Mouse (Mus musculus) CD4-positive, CD25-positive, alpha-beta regulatory T cell, adult 2 months (primary cell): ENCODE measurements around the gene Tmpo.

ENCODE experiments used
- DNase-seq: peaks from one replicate; pipeline ENCODE4 v3.0.0-alpha.2; 2012; ENCODE audit warnings: low read depth, low spot score

The Tmpo gene

GRCm38 (mm10) chr10:91158442-91158841, 22.7 kb downstream of the Tmpo start:
- DNase-seq, result peak; percentile 8

DNA sequence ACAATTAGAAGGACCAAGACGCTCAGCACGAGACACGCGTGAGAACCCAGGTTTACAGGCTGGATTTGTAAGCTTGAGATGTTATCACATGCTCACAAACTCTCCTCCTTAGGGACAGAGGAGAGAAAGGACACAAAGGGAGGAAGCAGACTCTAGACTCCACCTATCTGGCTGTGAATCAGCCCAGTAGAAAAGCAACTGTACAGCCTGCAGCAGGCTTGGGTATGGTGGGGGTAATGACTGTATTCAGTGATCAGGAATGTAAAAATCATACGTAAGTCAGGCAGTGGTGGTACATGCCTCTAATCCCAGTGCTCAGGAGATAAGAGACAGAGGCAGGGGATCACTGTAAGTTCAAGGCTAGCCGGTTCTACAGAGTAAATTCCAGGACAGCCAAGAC, 24.8 kb downstream of the Tmpo start:
- no peak for DNase-seq

- DNase-seq, result peak; percentile 74
Measured at GRCm38 (mm10) chr10:91153894-91154503, 27.1 kb downstream of the Tmpo start.

DNA sequence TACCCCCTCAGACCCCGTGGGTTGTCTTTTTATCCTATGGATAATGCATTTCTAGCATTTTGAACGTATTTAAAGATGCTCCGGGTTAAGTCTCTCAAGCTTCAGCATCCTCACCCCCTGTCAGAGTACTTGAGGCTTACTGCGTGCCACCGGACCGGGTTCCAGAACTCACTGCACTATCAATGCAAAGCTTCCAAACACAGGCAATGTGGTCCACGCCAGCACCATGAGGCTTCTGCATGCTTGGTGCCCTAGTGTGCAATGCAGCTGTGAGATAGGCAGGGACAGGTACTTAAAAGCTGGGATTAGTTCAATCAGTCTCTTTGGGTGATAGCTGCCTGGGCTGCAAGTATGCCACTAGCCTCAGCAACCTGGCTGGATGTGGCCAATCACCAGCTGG, 35.7 kb downstream of the Tmpo start:
- no peak for DNase-seq

GRCm38 (mm10) chr10:91143313-91144230, 37.5 kb downstream of the Tmpo start:
- DNase-seq, result no peak

DNA sequence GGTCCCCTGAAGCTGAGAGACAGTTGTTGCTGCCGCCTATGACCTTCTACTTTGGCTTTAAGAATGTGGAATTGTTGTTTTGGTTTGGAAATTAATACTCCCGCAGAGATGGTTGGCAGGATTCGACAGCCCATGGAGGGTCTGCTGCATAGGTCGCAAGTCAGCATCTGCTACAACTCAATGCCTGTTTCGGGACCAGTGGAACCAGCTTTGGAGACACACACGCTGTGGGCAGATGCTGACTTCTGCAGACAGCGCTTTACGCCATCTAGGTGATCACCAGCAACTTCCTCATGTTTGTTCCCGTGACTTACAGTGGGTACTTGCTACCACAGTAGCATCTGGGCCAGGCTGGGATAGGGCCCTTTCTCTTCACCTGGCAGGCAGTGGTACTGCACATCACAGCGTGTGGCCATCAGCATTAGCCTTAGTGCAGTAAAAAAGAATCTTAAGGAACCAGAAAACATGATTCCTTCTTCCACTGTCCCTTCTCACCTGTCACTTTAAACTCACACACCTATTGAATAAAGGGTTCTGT, 38.4 kb downstream of the Tmpo start:
- DNase-seq, result peak; percentile 36

GRCm38 (mm10) chr10:91141564-91141963, 39.6 kb downstream of the Tmpo start:
- peak; percentile 78 for DNase-seq

DNA sequence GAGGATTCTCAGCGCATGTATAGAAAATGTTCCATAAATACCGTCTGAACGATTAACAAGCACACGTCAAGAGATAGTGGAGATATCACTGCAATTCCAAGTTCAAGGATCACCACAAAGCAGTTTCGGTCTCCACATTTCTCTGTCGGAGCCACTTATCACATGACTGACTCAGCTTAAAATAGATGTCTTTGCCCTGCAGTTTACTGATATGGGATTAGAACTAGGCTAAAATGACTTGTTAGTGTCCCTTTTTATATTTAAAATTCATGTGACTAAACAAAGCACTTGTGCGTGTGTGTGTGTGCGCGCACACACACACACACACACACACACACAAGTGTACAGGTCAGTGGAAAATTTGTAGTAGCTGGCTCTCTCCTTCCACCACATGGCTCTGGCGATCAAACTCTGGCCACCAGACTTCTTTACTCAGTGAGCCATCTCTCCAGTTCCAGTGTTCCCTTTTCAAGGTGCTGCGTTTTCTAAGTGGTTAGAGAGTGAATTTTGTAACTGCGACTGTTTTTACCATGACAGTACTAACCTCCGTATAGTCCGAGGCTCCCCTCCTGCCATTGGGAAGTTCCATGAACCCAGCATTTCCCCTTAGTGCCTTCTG, 41.9 kb downstream of the Tmpo start:
- DNase-seq, result no peak

DNA sequence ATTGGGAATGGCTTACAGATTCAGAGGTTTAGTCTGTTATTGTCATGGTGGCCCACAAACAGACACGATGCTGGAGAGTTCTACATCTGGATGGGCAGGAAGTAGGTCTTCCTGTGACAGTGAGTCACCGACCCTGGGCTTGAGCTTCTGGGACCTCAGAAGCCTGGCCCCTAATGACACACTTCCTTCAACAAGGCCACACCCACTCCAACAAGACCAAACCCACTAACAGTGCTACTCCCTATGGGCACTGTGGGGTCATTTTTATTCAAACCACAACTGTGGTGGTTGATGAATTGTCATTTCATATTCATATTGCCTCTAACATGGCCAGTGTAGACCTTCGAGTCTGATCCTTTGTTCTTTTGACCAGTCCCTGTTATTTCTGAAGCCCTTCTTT, 42.8 kb downstream of the Tmpo start:
- peak; percentile 48 for DNase-seq

DNA sequence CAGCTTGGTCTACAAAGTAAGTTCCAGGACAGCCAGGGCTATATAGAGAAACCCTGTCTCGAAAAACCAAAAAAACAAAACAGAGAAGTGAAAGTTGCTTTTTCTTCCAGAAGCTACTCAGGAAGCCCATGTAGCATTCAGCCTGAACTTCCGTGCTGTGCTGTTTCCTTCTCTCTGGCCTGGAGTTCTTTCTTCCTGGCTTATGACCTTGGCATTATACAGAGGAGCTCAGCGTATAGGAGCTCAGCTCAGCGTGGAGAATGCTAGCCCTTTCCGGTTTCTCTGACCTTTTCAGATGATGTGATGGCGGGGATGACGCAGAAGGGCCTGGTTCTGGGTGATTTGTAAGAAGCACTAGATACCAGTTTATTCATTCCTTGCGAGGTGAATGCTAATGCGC, 43.7 kb downstream of the Tmpo start:
- DNase-seq, result no peak

DNA sequence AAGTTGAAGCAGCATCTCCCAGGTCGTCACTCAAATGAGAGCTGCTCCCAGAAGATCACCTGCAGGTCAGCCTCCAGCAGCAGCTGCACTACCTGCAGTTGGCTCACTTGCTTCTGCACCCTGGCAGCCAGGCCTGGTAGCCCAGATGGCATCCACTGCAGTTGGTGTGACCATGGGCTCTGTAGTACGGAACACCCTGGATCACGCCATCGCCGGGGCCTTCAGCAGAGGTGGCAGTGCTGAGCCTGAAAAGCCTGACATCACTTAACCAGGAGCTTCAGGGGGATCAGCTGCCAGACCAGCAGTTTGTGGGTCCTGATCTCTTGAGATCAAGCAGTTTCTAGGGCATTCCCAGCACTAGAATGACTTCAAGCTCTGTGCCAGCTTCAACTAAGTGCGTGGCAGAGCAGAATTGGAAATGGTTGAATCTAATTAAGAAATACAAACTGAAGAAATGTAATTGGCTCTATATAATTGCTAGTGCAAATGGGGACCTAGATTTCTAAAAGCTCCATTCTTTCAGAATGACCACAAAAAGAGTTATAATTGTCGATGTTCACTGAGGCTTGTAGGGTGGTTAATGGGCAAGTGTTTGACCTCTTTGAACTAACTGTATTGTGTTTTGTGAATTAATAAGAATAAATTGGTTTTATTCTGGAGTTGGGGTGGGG, 45.7 kb downstream of the Tmpo start:
- DNase-seq, result no peak

DNA sequence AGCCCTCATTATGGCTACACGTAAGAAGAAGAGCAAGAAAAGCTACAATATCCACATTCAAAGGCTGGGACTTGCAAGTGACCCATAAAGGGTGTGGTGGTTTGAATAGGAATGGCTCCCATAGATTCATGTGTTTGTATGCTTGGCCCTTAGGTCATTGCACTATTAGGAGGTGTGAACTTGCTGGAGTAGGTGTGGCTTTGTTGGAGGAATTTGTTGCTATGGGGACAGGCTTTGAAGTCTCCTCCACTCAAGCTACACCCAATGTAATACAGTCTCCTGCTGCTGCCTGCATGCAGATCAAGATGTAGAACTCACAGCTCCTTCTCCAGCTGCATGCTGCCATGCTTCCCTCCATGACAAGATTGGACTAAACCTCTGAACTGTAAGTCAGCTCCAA, 49.5 kb downstream of the Tmpo start:
- DNase-seq, result no peak

DNA sequence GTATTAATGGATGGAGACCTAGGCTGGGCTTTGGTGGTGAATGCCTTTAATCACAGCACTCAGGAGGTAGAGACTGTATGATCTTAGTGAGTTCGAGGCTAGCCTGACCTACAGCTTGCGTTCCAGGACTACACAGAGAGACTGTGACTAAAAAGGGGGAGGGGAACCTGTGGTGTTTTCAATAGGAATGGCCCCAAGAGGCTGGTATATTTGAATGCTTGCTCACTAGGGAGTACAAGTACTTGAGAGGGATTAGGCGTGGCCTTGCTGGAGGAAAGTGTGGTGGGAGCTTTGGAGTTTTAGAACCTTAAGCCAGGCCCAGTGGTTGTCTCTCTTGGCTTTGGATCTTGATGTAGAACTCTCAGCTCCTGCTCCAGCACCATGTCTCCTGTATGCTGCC, 50.3 kb downstream of the Tmpo start:
- no peak for DNase-seq

DNA sequence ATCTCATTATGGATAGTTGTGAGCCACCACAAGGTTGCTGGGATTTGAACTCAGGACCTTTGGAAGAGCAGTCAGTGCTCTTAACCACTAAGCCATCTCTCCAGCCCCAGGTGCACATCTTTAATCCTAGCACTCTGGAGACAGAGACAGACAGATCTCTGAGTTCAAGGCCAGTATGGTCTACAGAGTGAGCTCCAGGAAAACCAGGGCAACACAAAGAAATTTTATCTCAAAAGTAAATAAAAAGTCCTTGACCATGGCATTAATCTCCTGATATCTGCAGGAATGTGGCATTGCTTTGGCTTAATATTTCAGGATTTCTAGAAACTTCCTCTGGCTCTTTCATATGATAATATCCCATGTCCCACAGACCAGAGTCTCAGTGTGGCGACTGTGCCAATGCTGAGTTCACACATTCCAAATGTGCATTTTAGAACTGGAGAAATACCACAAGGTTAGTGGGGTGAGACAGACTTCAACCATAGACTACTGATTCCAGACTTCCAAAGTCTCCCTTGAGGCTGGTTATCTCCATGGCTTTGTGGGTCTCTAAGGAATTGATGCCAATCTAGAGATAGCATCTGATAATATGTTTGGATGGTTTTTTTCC, 52.5 kb downstream of the Tmpo start:
- no peak for DNase-seq

GRCm38 (mm10) chr10:91127395-91127794, 53.7 kb downstream of the Tmpo start:
- no peak for DNase-seq

- DNase-seq, result no peak
Measured at GRCm38 (mm10) chr10:91126618-91127355, 54.3 kb downstream of the Tmpo start.

GRCm38 (mm10) chr10:91123828-91124822, 57.0 kb downstream of the Tmpo start, which contains the start of gene Slc25a3:
TSS of gene Slc25a3 (minus strand) at chr10:91124059.
- peak; percentile 100 for DNase-seq

GRCm38 (mm10) chr10:91123281-91123827, 57.8 kb downstream of the Tmpo start:
- no peak for DNase-seq

DNA sequence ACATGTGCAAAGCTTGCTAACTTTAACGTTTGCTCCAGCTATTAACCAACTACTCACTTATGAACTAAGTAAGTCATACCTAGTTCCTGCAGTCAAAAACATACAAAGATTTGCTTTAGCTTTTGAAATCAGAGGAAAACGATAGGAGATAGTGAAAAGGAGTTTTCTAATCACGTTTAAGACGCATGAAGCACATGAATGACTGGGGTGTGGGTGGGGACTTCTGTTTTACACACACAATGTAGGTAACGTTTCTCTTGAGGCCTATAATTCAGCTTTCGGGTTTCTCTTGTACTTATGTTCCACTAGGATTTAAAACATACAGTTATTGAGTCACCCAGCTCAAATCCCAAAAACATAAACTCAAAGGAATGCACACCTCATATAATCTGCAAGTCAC, 58.5 kb downstream of the Tmpo start:
- DNase-seq, result peak; percentile 50
